Mouse (Mus musculus): ENCODE data around the gene Gcsh. TPM values are rescaled to one million over a fixed set of nuclear protein-coding genes. Genes with fewer than 3 reads are reported as not detected.

Gene Gcsh
- polyA plus RNA-seq, 1 experiment from 2014 or later = 86.0 TPM

DNA sequence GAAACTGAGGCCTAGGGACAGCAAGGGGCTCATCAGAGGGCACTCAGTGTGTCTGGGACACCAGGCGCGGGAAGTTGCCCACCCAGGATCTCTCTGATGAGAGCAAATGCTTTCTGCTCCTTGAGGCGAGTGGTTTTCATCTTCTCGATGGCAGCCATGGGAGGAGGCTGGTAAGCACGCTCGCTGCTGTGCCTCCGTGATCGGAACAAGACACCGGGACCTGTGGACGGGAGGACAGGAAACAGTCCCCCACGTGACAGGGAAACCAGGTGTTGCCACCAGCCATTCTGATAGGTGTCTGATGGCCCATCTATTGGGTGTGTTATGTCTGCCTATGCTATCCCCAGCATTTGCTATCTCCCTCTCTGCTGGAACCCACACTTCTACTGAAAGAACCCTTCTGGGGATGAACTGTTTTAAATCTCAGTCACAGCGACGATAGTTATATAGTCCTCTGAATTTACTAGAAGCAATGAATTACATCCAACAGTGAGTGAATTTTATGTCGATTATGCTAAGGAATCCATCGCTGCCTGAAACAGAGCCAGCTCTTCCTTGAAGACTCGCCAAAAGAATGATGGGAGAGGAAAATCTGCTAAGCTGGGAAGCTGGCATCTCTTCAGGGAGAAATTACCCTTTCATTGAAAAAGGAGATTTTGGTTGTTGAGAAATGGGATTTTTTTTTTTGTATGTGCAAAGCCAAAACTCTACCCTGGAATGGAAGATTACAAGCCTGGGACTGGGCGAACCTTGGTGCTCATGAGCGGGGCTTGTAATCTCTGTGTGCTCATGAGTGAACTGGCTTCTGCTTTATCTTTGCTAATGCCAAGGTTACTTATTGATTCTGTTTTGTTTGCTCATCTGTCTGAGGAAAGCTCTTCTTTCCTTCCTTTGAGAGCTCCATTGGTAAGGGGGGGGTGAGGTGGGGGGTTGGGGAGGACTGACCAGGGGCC is 26.3 kb upstream of the Gcsh start:
- no peaks in the 10 kb centered on the region for H3K36me3 ChIP-seq (ENCODE audit: control insufficient read depth, insufficient read depth)
- no peak overlapping the region for H3K9ac ChIP-seq (ENCODE audit: low read length)
- ATAC-seq (replicated peaks; ENCODE audit: extremely low read depth, insufficient read depth, low FRiP score) = no peak
- H3K4me2 ChIP-seq (ENCODE audit: low read depth, low read length) = no peak overlapping the region
- WGBS = 73% methylated on average over 18 of the region's 18 CpGs
- no peak overlapping the region for H3K27ac ChIP-seq (ENCODE audit: low read length)
- no peaks in the 10 kb centered on the region for H3K4me1 ChIP-seq (ENCODE audit: control insufficient read depth, insufficient read depth, low read length)
- H3K9me3 ChIP-seq (replicated peaks; ENCODE audit: control insufficient read depth, low read length) = no peaks in the 10 kb centered on the region
- no peaks in the 10 kb centered on the region for H3K27me3 ChIP-seq (ENCODE audit: control insufficient read depth, insufficient read depth, low read length)
- H3K4me3 ChIP-seq (ENCODE audit: low read length) = no peak overlapping the region

DNA sequence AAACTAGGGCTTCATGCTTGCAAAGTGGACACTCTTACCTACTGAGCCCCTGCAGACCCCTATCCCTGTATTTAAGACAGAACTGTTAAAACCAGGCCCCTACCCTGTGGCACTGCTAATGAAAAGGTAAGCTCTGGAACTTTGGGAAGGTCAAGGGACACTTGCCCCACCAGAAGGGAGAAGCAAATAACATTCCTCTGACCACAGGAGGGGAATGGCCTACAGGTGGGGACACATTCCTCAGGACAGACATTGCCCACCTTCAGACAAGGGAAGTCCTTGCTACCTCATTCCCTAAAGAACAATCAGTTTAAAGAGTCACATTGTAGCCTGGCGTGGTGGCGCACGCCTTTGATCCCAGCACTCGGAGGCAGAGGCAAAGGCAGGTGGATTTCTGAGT is 24.6 kb upstream of the Gcsh start:
- no peak overlapping the region for H3K27ac ChIP-seq (ENCODE audit: low read length)
- no peaks in the 10 kb centered on the region for H3K27me3 ChIP-seq (ENCODE audit: control insufficient read depth, insufficient read depth, low read length)
- no peaks in the 10 kb centered on the region for H3K4me1 ChIP-seq (ENCODE audit: control insufficient read depth, insufficient read depth, low read length)
- 86% methylated on average over 4 of the region's 4 CpGs for WGBS
- no peaks in the 10 kb centered on the region for H3K9me3 ChIP-seq (replicated peaks; ENCODE audit: control insufficient read depth, low read length)
- no peak overlapping the region for H3K4me2 ChIP-seq (ENCODE audit: low read depth, low read length)
- no peak for ATAC-seq (replicated peaks; ENCODE audit: extremely low read depth, insufficient read depth, low FRiP score)
- H3K4me3 ChIP-seq (ENCODE audit: low read length) = no peak overlapping the region
- no peak overlapping the region for H3K9ac ChIP-seq (ENCODE audit: low read length)
- H3K36me3 ChIP-seq (ENCODE audit: control insufficient read depth, insufficient read depth) = no peaks in the 10 kb centered on the region

DNA sequence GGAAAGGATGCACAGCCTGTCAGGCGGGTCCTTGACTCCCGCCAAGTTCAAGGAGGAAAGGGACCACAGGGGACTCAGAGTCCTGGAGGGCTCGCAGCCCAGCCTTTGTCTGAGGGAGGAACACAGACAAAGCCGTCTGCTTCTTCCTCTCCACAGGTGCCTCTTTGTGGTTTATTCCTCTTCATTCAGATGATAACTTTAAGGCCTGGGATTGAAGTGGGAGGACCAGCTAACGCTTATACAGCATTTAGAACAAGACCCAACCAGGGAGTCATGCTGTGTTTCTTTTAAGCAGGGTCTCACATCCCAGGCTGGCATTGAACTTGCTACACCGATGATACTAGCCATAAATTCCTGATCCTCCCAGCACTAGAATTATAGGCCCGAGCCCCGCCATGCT is 23.7 kb upstream of the Gcsh start:
- 67% methylated on average over 8 of the region's 8 CpGs for WGBS
- H3K4me3 ChIP-seq (ENCODE audit: low read length) = no peak overlapping the region
- no peak overlapping the region for H3K27ac ChIP-seq (ENCODE audit: low read length)
- no peaks in the 10 kb centered on the region for H3K4me1 ChIP-seq (ENCODE audit: control insufficient read depth, insufficient read depth, low read length)
- no peak overlapping the region for H3K4me2 ChIP-seq (ENCODE audit: low read depth, low read length)
- no peak overlapping the region for H3K9ac ChIP-seq (ENCODE audit: low read length)
- H3K27me3 ChIP-seq (ENCODE audit: control insufficient read depth, insufficient read depth, low read length) = no peaks in the 10 kb centered on the region
- H3K9me3 ChIP-seq (replicated peaks; ENCODE audit: control insufficient read depth, low read length) = no peaks in the 10 kb centered on the region
- ATAC-seq (replicated peaks; ENCODE audit: extremely low read depth, insufficient read depth, low FRiP score) = no peak
- no peaks in the 10 kb centered on the region for H3K36me3 ChIP-seq (ENCODE audit: control insufficient read depth, insufficient read depth)

DNA sequence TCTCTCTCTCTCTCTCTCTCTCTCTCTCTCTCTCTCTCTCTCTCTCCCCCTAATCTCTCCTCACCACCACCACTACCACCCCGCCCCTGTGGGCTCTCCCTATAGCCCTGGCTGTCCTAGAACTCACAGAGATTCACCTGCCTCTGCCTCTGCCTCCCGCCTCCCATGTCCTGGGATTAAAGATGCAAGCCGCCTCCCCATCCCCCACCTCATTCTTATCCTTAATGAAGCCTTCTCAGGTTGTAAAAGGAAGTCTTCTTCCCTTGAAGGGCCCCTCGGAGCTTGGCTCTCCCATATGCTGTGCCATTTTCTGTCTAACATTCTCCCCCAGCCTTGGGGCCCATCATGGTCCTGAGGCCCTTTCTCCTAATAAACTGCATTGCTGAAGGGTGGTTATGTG is 22.3 kb upstream of the Gcsh start:
- no peak overlapping the region for H3K4me3 ChIP-seq (ENCODE audit: low read length)
- H3K36me3 ChIP-seq (ENCODE audit: control insufficient read depth, insufficient read depth) = no peaks in the 10 kb centered on the region
- H3K9me3 ChIP-seq (replicated peaks; ENCODE audit: control insufficient read depth, low read length) = no peaks in the 10 kb centered on the region
- H3K27ac ChIP-seq (ENCODE audit: low read length) = no peak overlapping the region
- H3K4me2 ChIP-seq (ENCODE audit: low read depth, low read length) = no peak overlapping the region
- H3K27me3 ChIP-seq (ENCODE audit: control insufficient read depth, insufficient read depth, low read length) = no peaks in the 10 kb centered on the region
- ATAC-seq (replicated peaks; ENCODE audit: extremely low read depth, insufficient read depth, low FRiP score) = no peak
- 67% methylated on average over 4 of the region's 4 CpGs for WGBS
- no peak overlapping the region for H3K9ac ChIP-seq (ENCODE audit: low read length)
- no peaks in the 10 kb centered on the region for H3K4me1 ChIP-seq (ENCODE audit: control insufficient read depth, insufficient read depth, low read length)

DNA sequence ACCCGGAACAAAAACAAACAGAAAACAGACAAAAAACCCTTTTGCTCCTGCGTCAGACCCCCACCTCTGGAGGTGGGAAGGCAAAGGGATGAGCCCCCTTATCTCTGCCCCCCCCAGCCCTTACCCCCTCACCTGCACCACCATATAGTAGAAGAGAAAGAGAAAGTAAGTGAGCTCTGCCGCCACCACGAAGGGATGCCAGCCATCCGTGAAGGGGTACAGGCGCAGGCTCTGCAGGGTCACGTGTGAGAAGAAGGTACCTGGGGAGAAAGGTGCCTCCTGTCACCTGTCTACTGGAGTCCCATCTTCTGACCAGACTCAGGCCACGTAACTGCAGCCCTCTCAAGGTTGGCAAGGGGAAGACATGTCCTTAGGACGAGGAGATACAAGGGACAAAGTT is 18.0 kb upstream of the Gcsh start:
- Histone ChIP-seq H3K4me1 (ENCODE audit: control insufficient read depth, insufficient read depth, low read length) (no peaks in the 10 kb centered on the region), H3K4me3 (ENCODE audit: low read length) (no peak overlapping the region), H3K4me2 (ENCODE audit: low read depth, low read length) (no peak overlapping the region), H3K27me3 (ENCODE audit: control insufficient read depth, insufficient read depth, low read length) (no peaks in the 10 kb centered on the region), H3K9ac (ENCODE audit: low read length) (no peak overlapping the region), H3K27ac (ENCODE audit: low read length) (no peak overlapping the region), H3K9me3 (replicated peaks; ENCODE audit: control insufficient read depth, low read length) (no peaks in the 10 kb centered on the region), H3K36me3 (ENCODE audit: control insufficient read depth, insufficient read depth) (no peaks in the 10 kb centered on the region)
- WGBS = 87% methylated on average over 9 of the region's 9 CpGs
- no peak for ATAC-seq (replicated peaks; ENCODE audit: extremely low read depth, insufficient read depth, low FRiP score)

DNA sequence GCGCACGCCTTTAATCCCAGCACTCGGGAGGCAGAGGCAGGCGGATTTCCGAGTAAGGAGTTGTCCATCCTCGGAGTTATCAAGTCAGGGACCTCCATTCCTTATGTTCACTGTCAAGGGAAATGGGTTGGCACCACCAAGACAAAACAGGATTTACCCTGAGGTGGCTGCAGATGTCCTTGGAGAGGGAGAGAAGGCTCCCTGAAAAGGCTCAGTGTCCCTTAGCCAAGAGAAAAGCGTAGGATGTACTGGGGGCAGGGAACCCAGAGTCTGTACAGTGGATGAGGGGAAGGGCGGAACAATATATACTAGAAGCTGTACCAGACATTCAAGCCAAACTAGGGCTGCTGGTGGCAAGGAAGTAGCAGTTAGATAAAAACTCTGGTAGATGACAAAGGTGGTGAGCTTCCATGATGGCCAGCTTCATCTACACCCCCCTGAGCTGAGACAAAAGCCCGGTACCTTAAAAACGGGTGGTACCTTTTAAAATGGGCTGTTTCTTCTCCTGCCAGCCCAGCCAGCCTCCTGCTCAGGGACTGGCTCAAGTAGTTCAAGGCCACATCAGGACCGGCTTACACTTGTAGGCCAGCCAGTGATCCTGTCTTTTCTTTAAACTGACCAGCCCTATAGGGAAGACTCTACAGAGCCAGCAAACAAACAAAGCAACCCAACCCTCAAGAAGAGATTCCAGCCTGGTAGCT is 829 bp upstream of the Gcsh start:
- no peaks in the 10 kb centered on the region for H3K9me3 ChIP-seq (replicated peaks; ENCODE audit: control insufficient read depth, low read length)
- H3K4me2 ChIP-seq (ENCODE audit: low read depth, low read length) = peak overlapping the region; percentile 88
- no peak for ATAC-seq (replicated peaks; ENCODE audit: extremely low read depth, insufficient read depth, low FRiP score)
- peak overlapping the region; percentile 88 for H3K4me3 ChIP-seq (ENCODE audit: low read length)
- no peaks in the 10 kb centered on the region for H3K27me3 ChIP-seq (ENCODE audit: control insufficient read depth, insufficient read depth, low read length)
- H3K9ac ChIP-seq (ENCODE audit: low read length) = peak overlapping the region; percentile 70
- WGBS = 54% methylated on average over 11 of the region's 11 CpGs
- peak overlapping the region; percentile 70; the same call in 1 of the 2 replicates for H3K27ac ChIP-seq (ENCODE audit: low read length)
- H3K36me3 ChIP-seq (ENCODE audit: control insufficient read depth, insufficient read depth) = no peaks in the 10 kb centered on the region
- peaks cover 12% of the 10 kb centered on the region for H3K4me1 ChIP-seq (ENCODE audit: control insufficient read depth, insufficient read depth, low read length)

DNA sequence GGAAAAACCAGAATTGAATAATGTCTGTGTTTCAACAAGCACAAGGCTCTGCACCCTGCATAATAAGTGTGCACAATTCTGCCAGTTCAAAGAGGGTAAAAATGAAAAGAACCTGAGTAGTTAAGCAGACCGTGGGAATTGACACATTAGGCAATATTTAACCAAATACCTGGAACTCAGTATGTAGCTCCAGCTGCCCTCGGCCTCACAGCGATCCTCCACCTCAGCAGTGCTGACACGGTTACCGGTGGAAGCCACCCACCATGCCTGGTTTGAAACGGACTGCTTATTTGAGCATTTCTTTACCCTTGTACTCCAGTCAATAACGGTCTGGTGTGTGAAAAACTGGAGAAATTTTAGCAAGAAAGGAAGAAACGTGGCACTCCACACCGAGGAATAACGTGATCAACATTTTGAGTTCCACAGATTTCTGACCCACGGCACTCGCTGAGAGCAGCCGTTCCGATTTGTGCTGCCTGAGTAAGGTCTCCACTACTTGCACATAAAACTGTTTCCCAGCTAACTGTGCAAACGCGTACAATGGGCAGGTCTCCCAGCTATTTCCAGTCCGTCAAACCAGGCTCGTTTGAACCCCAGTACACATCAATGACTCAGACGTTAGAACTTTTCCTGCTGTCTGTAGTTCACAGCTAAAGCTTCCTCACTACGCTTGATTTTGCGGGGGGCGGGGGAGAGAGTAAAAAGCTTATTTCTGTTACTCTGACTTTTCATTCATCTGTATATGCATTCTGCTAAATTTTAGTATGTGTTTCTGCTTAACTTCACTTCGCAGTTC is 963 bp downstream of the Gcsh start:
- Histone ChIP-seq H3K36me3 (ENCODE audit: control insufficient read depth, insufficient read depth) (no peaks in the 10 kb centered on the region), H3K27me3 (ENCODE audit: control insufficient read depth, insufficient read depth, low read length) (no peaks in the 10 kb centered on the region)
- 9% methylated on average over 23 of the region's 23 CpGs for WGBS

DNA sequence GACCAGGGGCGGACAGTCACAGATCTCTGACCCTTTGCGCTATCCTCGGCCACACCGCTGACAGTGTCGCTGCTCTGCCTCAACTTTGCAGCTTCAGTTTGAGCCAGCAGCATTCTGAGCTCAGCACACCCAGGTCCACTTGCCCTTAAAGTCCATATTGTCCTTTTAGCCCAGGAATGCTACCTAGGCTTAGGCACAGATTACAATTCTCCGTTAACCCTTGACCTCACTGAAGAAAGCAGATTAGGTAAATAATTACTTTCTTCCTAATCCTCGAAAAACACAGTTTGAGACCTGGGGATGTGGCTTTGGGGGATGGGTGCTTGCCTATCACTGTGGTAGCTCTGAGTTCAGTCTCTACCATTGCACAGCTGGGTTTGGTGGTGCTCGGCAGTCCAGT is 2.1 kb downstream of the Gcsh start:
- Histone ChIP-seq H3K27me3 (ENCODE audit: control insufficient read depth, insufficient read depth, low read length) (no peaks in the 10 kb centered on the region), H3K4me1 (ENCODE audit: control insufficient read depth, insufficient read depth, low read length) (peaks cover 12% of the 10 kb centered on the region), H3K27ac (ENCODE audit: low read length) (no peak overlapping the region), H3K36me3 (ENCODE audit: control insufficient read depth, insufficient read depth) (peaks cover 7% of the 10 kb centered on the region; the same call in 1 of the 2 replicates), H3K9me3 (replicated peaks; ENCODE audit: control insufficient read depth, low read length) (no peaks in the 10 kb centered on the region), H3K4me3 (ENCODE audit: low read length) (no peak overlapping the region), H3K9ac (ENCODE audit: low read length) (no peak overlapping the region), H3K4me2 (ENCODE audit: low read depth, low read length) (no peak overlapping the region)
- 87% methylated on average over 8 of the region's 8 CpGs for WGBS
- no peak for ATAC-seq (replicated peaks; ENCODE audit: extremely low read depth, insufficient read depth, low FRiP score)

More for the DNA sequence above, 963 bp downstream of the Gcsh start:
- Histone ChIP-seq H3K4me1 (ENCODE audit: control insufficient read depth, insufficient read depth, low read length) (peaks cover 12% of the 10 kb centered on the region), H3K4me3 (ENCODE audit: low read length) (peak overlapping the region; percentile 88), H3K27ac (ENCODE audit: low read length) (peak overlapping the region; percentile 83; the same call in 1 of the 2 replicates), H3K9me3 (replicated peaks; ENCODE audit: control insufficient read depth, low read length) (no peaks in the 10 kb centered on the region), H3K4me2 (ENCODE audit: low read depth, low read length) (peak overlapping the region; percentile 99), H3K9ac (ENCODE audit: low read length) (peak overlapping the region; percentile 86)
- no peak for ATAC-seq (replicated peaks; ENCODE audit: extremely low read depth, insufficient read depth, low FRiP score)

Measured in heart, embryonic 16.5 days (tissue).